Mouse (Mus musculus) cortical plate, adult 2 months (tissue): ENCODE results near the gene Gsap. TPM values are rescaled to one million over a fixed set of nuclear protein-coding genes. Genes with fewer than 3 reads are reported as not detected.
"Not testable (repeated sequence)": the region's sequence is repeated elsewhere in the genome, so short reads cannot be mapped to it uniquely, and the experiment has no call there.

ENCODE experiments used
- H3K27ac ChIP-seq: fragments of 200-500 bp; 2 replicates; pipeline ENCODE4 v1.5.1; 2012; ENCODE audit warnings: low read length, control low read depth, inconsistent platforms; ENCODE audit not compliant: insufficient read depth
- H3K4me1 ChIP-seq: fragments of 200-500 bp; 2 replicates; pipeline ENCODE4 v1.6.1; 2011; ENCODE audit warnings: low read length; ENCODE audit not compliant: control insufficient read depth, insufficient read depth
- H3K4me3 ChIP-seq: fragments of 200-500 bp; 2 replicates; pipeline ENCODE4 v1.5.1; 2011; ENCODE audit warnings: mild to moderate bottlenecking, low read length, control low read depth; ENCODE audit not compliant: insufficient read depth
- CTCF ChIP-seq: fragments of 200-500 bp; IDR thresholded peaks from 2 replicates; pipeline ENCODE4 v1.5.1; 2011; ENCODE audit warnings: mild to moderate bottlenecking, control low read depth, low read length; ENCODE audit not compliant: insufficient read depth; ENCODE audit errors: extremely low read depth
- POLR2A ChIP-seq: fragments of 200-500 bp; IDR thresholded peaks from 2 replicates; pipeline ENCODE4 v1.6.1; 2011; ENCODE audit warnings: mild to moderate bottlenecking, low read length, control low read depth; ENCODE audit not compliant: insufficient read depth; ENCODE audit errors: extremely low read depth
- polyA plus RNA-seq: library from polyadenylated mRNA; depleted of rRNA; stranded (reverse); fragments of >200 nt; gene quantifications from 2 replicates; pipeline ENCODE4 v1.2.3, GENCODE M21; 2012

The Gsap gene
- polyA plus RNA-seq, 1 experiment, result 6.7 TPM

DNA sequence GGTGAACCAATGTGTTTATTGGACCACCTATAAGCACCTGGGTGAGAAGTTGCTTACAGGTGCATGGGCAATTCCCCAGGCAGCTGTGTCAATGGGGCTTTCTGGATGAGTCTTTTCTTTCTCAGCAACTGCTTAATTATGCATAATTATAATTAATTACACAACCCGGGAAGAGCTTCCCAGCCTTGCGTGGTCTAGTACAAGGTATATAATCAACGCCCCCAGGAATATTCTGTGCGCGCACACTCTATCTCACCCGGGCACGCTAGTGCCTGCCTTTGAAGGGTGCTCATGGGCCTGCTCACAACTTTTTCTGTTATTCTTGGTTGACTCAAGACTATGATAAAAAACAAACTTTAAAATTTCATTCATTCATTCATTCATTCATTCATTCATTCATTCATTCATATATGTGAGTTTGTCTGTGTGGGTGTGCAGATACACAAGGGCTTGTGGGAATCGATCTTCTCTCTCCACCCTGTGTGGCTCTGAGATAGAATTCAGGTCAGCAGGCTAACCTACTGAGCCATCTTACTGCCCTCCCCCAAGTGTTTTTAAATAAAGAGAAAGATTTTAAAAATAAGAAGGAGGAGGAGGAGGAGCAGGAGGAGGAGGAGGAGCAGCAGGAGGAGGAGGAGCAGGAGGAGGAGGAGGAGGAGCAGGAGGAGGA is 78.4 kb downstream of the Gsap start:
- TF ChIP-seq CTCF (no peak), POLR2A (no peak)
- H3K27ac ChIP-seq, result no peak overlapping the region
- H3K4me3 ChIP-seq, result no peak overlapping the region
- no peaks in the 10 kb centered on the region for H3K4me1 ChIP-seq

GRCm38 (mm10) chr5:21265049-21265448 is 79.0 kb downstream of the Gsap start:
- Histone ChIP-seq H3K4me3 (no peak overlapping the region), H3K4me1 (no peaks in the 10 kb centered on the region), H3K27ac (no peak overlapping the region)
- TF ChIP-seq CTCF, result peak; percentile 94
- TF ChIP-seq POLR2A, result no peak

GRCm38 (mm10) chr5:21267090-21267489 is 81.0 kb downstream of the Gsap start:
- Histone ChIP-seq H3K4me3 (no peak overlapping the region), H3K27ac (no peak overlapping the region), H3K4me1 (no peaks in the 10 kb centered on the region)
- no peak for TF ChIP-seq CTCF
- TF ChIP-seq POLR2A, result no peak

GRCm38 (mm10) chr5:21269446-21269845 is 83.4 kb downstream of the Gsap start:
- Histone ChIP-seq H3K4me3 (no peak overlapping the region), H3K27ac (no peak overlapping the region), H3K4me1 (no peaks in the 10 kb centered on the region)
- TF ChIP-seq POLR2A, result no peak
- TF ChIP-seq CTCF, result no peak

- no peak overlapping the region for H3K4me3 ChIP-seq
- H3K4me1 ChIP-seq, result no peaks in the 10 kb centered on the region
- TF ChIP-seq POLR2A (no peak), CTCF (no peak)
- H3K27ac ChIP-seq, result no peak overlapping the region
Observed at GRCm38 (mm10) chr5:21270756-21271155, 84.7 kb downstream of the Gsap start.

- no peak for TF ChIP-seq CTCF
- TF ChIP-seq POLR2A, result no peak
- Histone ChIP-seq H3K4me3 (no peak overlapping the region), H3K4me1 (no peaks in the 10 kb centered on the region), H3K27ac (no peak overlapping the region)
Observed at GRCm38 (mm10) chr5:21271386-21272354, 85.6 kb downstream of the Gsap start.

- not testable (repeated sequence) for H3K4me3 ChIP-seq, H3K27ac ChIP-seq, H3K4me1 ChIP-seq
- peak; percentile 30; the same call in 1 of the 2 replicates for TF ChIP-seq CTCF
Observed at GRCm38 (mm10) chr5:21277685-21278084, 91.6 kb downstream of the Gsap start.

DNA sequence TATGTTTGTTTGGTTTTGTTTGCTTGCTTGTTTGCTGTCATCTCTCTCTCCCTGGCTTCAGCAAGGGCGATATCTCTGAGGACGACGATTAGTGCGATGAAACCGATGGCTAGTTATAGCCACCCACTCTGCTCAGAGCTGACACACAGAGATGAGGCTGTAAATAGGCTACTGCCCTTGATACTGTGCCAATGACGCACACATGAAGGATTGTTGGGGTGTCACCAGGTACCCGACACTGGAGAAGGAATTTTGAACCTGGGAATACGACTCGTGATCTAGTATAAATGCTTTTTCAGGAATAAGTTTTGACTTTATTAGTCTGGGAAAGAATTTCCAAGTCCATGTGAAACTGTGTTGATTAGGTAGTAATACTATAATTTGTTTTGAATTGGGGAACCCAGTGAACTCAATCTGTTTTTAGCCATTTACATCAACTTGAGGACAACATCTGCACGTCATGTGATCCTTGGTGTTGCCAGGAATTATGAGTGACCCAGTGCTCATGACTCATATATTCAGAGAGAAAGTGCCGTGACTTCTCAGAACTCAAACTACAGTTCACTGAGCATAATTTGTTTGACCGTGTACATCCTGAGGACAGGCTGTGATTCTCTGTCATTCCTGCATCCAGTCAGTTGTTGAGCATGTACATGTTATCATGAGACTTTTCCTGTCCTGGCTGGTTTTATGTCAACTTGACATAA is 97.5 kb downstream of the Gsap start:
- Histone ChIP-seq H3K27ac (no peak overlapping the region), H3K4me1 (no peaks in the 10 kb centered on the region), H3K4me3 (no peak overlapping the region)
- TF ChIP-seq CTCF, result no peak
- TF ChIP-seq POLR2A, result no peak

DNA sequence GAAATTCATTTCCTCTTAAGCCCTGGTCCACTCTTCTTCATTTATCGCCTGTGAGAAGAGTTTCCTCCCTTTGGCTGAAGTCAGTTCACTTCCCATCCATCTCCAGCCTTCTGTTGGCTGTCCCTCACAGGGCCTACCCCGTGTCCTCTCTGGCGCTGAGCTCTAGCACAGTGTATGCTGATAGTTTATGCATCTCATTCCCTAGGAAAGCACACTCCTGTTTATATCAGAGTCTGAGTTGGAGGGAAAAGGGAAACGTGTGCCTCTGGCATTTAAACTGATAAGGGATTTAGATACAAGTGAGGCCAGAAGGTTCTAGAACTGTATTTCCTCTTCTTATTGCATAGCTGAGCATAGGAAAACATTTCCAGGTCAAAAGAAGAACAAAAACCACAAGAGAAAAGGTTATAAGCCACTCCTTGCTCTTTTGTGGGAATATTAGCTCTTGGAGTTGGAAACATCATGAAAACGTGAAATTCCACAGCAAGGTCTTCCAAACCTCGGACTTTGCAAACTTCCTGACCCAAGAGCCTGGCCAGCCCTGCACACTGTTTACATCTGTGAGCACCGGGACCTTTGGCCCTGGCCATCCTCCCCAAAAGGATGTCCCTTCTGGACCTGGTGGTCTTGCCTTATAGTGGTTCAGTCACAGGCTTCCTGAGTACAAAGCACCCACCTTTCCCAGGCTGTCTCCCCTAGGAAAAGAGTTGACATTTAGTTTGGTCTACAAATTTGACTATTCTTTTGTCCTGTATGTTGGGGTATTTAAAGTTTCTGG is 102.8 kb downstream of the Gsap start:
- H3K4me1 ChIP-seq, result no peaks in the 10 kb centered on the region
- H3K4me3 ChIP-seq, result no peak overlapping the region
- TF ChIP-seq POLR2A, result no peak
- no peak for TF ChIP-seq CTCF
- no peak overlapping the region for H3K27ac ChIP-seq
